Mouse (Mus musculus) lung, postnatal 25 days (tissue): ENCODE data around the gene Ghrl.
"Not testable (repeated sequence)": the region's sequence is repeated elsewhere in the genome, so short reads cannot be mapped to it uniquely, and the experiment has no call there.

Source experiments
- DNase-seq: peaks from one replicate; pipeline ENCODE4 v3.0.0; 2022; ENCODE audit warnings: low spot score

Ghrl gene

DNA sequence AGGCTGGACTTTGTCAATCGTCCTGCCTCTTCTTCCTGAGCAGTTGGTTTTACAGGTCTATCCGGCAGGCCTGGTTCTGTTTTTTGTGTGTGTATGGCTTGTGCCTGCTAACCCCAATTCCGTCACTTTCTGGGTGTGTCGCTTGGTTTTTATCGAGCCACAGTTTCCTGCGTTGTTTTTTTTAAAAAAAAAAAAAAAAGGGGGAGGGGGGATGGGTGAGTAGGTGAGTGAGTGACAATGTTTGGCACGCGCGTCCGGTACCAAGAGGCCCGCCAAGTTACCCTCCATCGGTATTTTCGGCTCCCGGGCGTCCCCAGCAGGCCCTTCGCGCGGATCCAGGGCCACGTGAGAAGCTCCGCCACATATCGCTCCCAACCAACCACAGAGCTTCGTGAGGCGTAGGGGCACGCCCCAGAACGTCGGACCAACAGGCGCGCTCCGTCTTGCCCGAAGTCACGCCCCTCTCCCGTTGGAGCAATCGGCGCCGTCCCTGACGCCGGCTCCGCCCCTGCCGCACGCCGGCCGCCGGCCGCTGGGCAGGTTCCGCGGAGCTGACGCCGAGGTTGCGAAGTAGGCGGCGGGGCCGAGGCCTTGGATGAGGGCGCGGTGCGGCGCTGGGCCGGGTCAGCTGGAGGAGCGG, 23.0 kb downstream of the Ghrl start, which contains the start of gene Tatdn2:
Tatdn2 (plus strand) TSS at position 469 of the 640 bp plus-strand sequence.
- DNase-seq = peak; percentile 99

GRCm38 (mm10) chr6:113695766-113696355, 23.8 kb downstream of the Ghrl start:
- no peak for DNase-seq

DNA sequence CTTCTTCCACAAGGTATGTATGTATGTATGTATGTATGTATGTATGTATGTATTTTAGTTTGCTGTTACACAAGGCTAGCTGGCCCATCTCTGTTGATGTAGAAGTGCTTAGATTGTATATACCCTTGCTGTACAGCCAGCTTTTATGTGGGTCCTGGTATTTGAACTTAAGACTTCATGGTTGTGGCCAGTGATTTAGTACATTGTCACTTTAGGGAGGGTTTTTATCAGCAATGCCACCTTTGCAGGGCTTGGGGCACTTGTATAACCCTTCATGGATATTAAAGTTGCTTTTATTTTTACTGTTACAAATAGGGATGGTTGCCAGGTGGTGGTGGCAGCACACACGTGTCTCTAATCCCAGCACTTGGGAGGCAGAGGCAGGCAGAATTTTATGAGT, 24.5 kb downstream of the Ghrl start:
- no peak for DNase-seq

DNA sequence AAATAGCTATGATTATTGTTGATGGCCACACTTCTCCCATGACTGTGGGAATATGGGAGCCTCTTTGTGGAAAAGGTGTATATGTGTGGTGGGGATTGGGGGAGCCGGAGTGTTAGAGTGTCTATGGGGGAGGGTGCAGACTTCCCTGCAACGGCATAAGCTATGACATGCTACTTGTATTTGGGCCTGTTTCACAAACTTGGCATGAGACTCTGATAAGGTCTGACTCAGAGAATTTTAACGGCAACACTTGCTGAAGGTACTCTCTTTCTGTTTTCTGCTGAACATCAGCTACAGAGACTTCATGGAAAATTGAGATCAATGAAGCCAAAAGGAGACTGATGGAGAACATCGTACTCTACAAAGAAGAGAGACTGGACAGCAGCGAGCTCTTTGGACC, 26.3 kb downstream of the Ghrl start:
- DNase-seq = no peak

DNA sequence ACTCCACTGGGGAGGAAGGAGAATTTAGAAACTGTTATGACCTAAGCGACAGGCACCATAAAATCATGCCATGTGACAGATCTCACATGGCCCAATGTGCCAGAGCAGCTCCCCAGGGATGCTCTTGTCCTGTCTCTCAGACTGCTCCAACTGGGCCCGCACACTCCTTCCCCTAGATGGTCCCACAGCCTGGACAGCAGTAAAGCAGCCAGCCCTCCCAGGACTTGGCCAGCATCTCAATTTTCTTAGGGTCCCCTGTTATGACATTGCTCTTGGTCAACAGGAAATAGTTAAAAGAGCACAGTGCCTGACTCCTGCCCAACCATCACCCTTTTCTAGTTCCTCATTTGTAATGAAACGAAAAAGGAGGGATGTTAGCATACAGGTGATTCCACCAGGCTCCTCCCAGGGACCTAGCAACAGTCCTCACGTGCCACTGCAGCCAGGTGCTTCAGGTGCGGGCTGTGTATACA, 27.0 kb downstream of the Ghrl start:
- DNase-seq = no peak

- no peak for DNase-seq
Measured at GRCm38 (mm10) chr6:113691084-113691462, 28.6 kb downstream of the Ghrl start.

DNA sequence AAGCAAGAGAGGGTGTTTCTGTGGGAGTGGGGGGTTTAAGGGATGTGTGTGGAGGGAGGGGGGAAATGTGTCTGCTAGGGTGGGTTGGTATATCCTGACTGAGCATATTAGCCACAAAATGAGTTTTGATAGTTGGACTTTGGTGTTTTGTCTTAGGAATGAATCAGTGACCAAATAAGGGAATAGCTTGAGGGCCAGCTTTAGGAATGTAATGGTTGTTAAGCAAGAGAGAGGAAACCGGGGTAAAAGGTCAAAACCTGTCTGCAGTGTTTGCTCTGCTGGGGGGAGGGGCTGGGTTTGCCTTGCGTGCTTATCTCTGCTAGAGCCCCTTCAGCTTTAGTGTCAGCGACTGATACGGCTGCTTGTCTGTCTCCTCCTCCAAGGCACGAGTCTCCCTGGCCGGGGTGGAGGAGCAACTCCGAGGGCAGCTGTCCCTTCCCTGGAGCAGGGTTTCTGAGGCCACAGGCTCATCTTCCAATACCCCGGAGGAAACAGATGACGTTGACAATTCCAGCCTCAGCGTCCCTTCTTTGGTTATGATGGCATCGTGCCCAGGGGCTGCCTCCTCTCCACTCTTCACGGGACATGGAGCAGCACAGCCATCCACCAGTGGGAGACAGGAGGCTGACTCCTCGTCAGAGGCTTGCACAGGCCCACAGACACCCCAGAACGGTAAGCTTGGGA, 29.1 kb downstream of the Ghrl start:
- peak; percentile 86 for DNase-seq

DNA sequence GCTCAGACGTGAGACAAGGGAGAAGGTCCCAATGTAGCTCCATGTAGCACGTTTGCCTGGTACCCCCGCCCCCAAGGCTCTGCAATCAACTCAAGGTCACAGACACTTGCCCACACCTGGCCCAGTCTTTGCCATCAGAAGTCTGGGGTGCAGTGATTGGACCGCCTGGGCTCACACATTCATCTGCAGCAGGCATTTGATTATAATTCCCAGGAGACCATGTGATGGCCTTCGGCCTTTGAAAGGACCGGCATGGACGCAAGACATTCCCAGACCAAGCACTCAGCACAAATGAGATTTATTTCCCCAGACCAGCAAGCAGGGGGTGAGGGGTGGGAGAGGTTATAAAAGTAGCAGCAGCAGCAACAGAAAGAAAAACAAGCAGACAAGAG, 29.7 kb downstream of the Ghrl start:
- no peak for DNase-seq

DNA sequence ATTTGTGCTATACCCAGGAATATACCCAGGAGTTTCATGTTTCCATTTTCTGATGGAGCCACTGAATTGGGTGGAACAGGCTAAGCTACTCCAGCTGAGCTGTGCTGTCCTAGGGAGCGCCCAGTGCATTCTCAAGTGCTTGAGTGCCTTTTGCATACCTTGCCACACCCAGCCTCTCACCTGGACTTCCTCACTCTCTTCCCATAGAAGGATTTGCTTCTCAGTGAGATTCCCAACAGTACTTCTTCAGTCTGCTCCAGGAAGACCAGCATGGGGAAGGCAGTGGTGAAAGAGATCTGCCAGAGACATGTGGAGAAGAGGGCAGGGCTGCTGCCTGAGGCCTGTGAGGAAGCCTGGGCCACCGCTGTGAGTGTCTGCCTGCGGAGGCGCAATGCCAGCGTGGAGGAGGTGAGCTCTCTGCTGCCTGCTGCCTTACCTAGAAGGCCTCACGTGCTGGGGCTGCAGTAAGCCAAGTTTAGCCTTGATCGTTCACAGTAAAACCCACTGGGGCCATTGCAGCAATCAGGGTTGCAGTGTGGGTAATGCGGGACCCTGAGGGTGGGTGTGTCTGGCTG, 33.0 kb downstream of the Ghrl start:
- DNase-seq = peak; percentile 81

DNA sequence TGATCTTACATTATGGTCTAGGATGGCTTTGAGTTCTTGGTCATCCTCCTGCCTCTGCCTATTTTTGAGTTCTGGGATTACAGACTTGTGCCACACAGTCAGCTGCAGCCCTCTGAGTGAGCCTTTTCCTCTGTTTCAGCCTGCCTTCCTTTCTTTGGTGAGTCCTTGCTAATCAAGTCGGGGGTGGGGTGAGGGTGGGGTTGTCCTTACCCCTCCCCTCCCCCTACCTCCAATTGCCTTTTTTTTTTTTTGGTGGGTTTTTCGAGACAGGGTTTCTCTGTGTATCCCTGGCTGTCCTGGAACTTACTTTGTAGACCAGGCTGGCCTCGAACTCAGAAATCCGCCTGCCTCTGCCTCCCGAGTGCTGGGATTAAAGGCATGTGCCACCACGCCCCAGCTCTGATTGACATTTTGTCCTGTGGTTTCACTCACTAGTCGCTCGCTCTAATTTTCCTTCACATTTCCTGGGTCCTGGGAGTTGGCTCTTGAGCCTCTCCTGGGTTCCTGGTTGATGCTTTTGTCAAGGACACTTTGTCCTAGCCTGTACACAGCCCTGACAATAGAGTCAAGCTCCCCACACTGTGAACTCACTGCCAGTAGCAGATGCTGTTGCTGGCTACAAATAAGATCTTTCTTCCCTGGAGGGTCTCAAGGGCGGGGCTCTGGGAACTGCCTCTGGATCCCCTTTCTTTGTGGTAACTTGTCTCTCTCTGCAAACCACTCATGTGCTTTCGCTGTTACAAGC, 36.4 kb downstream of the Ghrl start:
- DNase-seq = no peak

GRCm38 (mm10) chr6:113681271-113681670, 38.4 kb downstream of the Ghrl start:
- DNase-seq = peak; percentile 91

DNA sequence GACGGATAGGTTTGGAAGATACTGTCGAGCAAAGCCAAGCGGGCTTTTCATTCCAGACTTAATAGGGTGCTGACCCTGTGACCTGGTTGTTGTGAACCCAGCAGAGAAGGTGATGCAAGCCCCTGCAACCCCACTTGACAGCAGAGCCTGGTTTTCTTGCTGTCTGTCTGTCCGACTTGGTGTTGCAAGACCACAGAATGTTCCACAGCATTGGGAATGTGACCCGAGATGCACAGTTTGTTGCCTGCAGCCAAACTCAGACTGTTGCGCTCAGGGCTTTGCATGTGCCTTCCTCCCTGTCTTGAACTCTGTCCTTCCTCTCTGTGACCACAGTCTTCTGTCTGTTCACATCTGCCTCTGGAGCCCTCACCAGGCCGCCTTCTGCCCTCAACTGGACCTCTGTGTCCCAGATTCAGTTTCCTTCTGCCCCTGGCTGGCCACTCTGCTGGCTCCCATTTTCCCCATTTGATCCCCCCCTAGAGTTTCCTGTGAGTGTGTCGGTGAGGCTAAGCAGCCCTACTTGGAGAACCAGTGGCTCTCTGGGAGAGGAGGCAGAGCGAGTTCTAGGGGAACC, 39.6 kb downstream of the Ghrl start:
- no peak for DNase-seq

- DNase-seq = no peak
Measured at GRCm38 (mm10) chr6:113678246-113679012, 41.3 kb downstream of the Ghrl start.

GRCm38 (mm10) chr6:113677070-113677734, 42.5 kb downstream of the Ghrl start:
- peak; percentile 63 for DNase-seq

GRCm38 (mm10) chr6:113675991-113676390, 43.7 kb downstream of the Ghrl start:
- no peak for DNase-seq

DNA sequence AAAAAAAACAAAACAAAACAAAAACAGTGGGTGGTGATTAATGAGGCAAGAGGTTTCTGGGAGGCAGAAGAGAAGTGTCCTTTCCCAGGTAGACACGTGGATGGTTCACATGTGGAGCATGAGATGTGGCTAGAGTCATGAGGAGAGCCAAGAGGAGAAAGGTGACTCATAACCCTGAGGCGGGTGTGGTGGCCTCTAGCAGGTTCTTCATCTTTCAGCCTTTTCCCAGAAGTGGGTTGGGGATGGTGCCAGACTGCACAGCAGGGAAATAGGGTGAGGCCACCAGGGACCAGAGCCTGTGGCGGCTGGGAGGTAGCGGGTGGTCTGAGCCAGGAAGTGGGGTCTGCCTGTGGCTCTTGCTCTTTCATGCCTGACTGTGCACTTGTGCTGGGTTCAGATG, 44.4 kb downstream of the Ghrl start:
- DNase-seq = peak; percentile 69

- no peak for DNase-seq
Measured at GRCm38 (mm10) chr6:113672989-113673388, 46.7 kb downstream of the Ghrl start.

DNA sequence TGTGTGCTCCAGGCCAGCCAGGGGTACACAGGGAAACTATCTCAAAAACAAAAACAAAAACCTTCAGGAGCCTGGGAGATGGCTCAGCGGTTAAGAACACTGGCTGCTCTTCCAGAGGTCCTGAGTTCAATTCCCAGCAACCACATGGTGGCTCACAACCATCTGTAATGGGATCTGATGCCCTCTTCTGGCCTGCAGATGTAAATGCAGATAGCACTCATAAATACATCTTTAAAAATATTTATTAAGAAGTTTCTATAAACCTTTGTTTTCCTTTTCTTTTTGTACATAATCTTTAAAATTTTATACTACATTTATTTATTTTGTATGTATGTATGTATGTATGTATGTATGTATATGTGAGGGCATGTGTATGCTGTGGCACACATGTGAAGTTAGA, 47.7 kb downstream of the Ghrl start:
- DNase-seq = not testable (repeated sequence)

GRCm38 (mm10) chr6:113669821-113670220, 49.9 kb downstream of the Ghrl start:
- DNase-seq = no peak
